Mouse (Mus musculus) activated CD4-positive, CD25-positive, alpha-beta regulatory T cell, adult 9 weeks (primary cell): ENCODE measurements around the gene Cep85l. TPM values are rescaled to one million over a fixed set of nuclear protein-coding genes. Genes with fewer than 3 reads are reported as not detected.

Source experiments
- polyA plus RNA-seq: library from polyadenylated mRNA; unstranded; fragments of 100-300 nt; shearing (Covaris generic); gene quantifications from one replicate; pipeline ENCODE4 v1.2.1, GENCODE M21; 2017

Cep85l gene
- 3.2 TPM for polyA plus RNA-seq

DNA sequence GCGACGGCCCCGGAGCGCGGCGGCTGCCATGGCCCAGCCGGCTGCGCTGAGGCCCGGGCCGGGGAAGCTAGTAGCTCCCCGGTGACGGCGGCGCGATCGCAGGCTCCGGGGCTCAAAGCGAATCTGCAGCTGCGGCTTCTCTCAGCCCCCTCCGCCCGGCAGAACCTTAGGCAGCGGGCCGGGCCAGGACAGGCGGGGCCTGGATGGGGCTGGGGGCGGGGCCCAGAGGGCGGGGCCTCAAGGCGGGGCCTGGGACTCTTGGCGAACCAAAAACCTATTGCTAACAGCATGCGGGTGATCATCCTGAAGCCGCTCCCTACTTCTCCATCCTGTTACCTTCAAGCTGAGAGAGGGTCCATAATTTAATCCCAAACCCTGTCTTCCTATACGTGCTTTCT lies at the start of gene Cep85l:
Cep85l (minus strand) TSS at position 239 of the 398 bp plus-strand sequence.

DNA sequence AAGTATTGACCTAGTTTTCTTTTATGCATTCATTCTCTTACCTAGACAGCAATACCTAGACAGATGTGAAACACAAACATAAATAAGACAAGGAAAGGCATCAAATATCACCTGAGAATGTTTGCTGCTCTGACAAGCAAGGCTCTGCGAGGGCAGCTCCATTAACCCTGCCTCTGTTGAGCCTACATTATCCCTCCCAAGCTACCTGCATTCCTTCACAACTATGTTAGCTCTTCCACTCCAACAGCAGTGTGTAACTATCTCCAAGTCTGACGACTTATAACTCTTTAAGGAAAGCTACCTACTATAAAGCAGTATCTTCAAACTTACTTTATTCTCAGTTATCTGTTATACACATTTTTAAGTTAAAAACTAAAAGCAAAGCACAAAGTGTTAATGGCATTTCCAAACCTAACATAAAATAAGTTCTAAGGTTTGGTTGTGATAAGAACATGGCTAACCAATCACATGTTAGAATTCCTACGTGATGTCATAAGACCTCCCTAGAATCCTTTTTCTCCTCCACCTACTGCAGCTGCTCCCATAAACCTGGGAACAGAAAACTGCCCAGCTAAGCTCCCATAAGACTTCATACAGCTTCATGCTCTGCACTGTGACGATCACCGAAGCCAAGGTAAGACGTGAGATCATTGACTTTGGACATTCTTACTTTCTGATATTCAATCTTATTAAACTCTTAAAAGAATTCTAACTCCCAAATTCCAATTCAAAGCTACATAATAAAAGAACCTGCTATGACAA lies 42.4 kb downstream of the Cep85l start, which contains the start of gene Pln:
Pln (plus strand) TSS at position 506 of the 762 bp plus-strand sequence.

Other genes starting within 250 kb of the Cep85l start
- 1.7 TPM for gene Pln, start 42.3 kb downstream of the Cep85l start, polyA plus RNA-seq
- gene Asf1a, start 216.8 kb upstream of the Cep85l start, polyA plus RNA-seq = 20.5 TPM